Mouse (Mus musculus) forebrain, postnatal 0 days (tissue): ENCODE data around the gene Cacna2d1. TPM values are rescaled to one million over a fixed set of nuclear protein-coding genes. Genes with fewer than 3 reads are reported as not detected.

Experiments
- ATAC-seq: fragments of 200-750 bp; cut with Nextera tagmentation; 2 replicates; pipeline ENCODE4 v1.8.0; 2017; ENCODE audit warnings: mild to moderate bottlenecking, moderate library complexity
- DNase-seq: peaks from one replicate; pipeline ENCODE4 v3.0.0-alpha.2; 2015
- H3K27ac ChIP-seq: fragments of 300-500 bp; sonication (generic); 2 replicates; pipeline ENCODE4 v1.5.1; 2014; ENCODE audit warnings: low read depth, mild to moderate bottlenecking, antibody characterized with exemption, low read length, moderate library complexity, mixed read lengths
- H3K27me3 ChIP-seq: fragments of 300-500 bp; sonication (generic); 2 replicates; pipeline ENCODE4 v1.6.1; 2014; ENCODE audit warnings: mild to moderate bottlenecking, low read length, mixed read lengths; ENCODE audit not compliant: insufficient read depth
- H3K36me3 ChIP-seq: fragments of 300-500 bp; sonication (generic); 2 replicates; pipeline ENCODE4 v1.6.1; 2014; ENCODE audit warnings: mild to moderate bottlenecking, moderate library complexity; ENCODE audit not compliant: insufficient read depth
- H3K4me1 ChIP-seq: fragments of 300-500 bp; sonication (generic); 2 replicates; pipeline ENCODE4 v1.6.1; 2014; ENCODE audit warnings: antibody characterized with exemption; ENCODE audit not compliant: insufficient read depth
- H3K4me2 ChIP-seq: fragments of 300-500 bp; sonication (generic); 2 replicates; pipeline ENCODE4 v1.6.1; 2014; ENCODE audit warnings: low read depth, mild to moderate bottlenecking, moderate library complexity
- H3K4me3 ChIP-seq: fragments of 300-500 bp; sonication (generic); 2 replicates; pipeline ENCODE4 v1.5.1; 2014; ENCODE audit warnings: low read depth, low read length, mixed read lengths
- H3K9ac ChIP-seq: fragments of 300-500 bp; sonication (generic); 2 replicates; pipeline ENCODE4 v1.6.1; 2014; ENCODE audit warnings: mild to moderate bottlenecking
- H3K9me3 ChIP-seq: fragments of 300-500 bp; sonication (generic); 2 replicates; pipeline ENCODE4 v1.6.1; 2016; ENCODE audit warnings: low read length
- CTCF ChIP-seq: sonication (generic); IDR thresholded peaks from 2 replicates; pipeline ENCODE4 v1.5.1; 2016; ENCODE audit warnings: antibody characterized with exemption, control low read depth, low read depth
- WGBS: fragments of 180-500 bp; shearing (Covaris S2); extraction: QIAGEN DNeasy Blood & Tissue Kit; methylation state at CpG from one replicate; pipeline ENCODE4 v1.1.7; 2014; 5-methylcytosine and 5-hydroxymethylcytosine counted together
- polyA plus RNA-seq: library from polyadenylated mRNA; unstranded; fragments of >200 nt; fragmentation: Nextera tagmentation; extraction: Ambion mirVana; gene quantifications from 2 replicates; pipeline ENCODE4 v1.2.1, GENCODE M21; 2015
- total RNA-seq: library from RNA; depleted of rRNA; stranded (reverse); fragments of >200 nt; gene quantifications from 2 replicates; pipeline ENCODE4 v1.2.3, GENCODE M21; 2014; rRNA removed

The Cacna2d1 gene
- total and polyA plus RNA-seq, 2 experiments from 2014 or later: 28.5 to 80.4 TPM

GRCm38 (mm10) chr5:16410011-16410410 is 475.5 kb downstream of the Cacna2d1 start:
- WGBS: 67% methylated on average over 8 of the region's 8 CpGs
- no peaks in the 10 kb centered on the region for H3K36me3 ChIP-seq
- no peak for ATAC-seq
- H3K27ac ChIP-seq: no peak overlapping the region
- no peak for DNase-seq
- TF ChIP-seq CTCF: no peak
- no peak overlapping the region for H3K9ac ChIP-seq
- no peak overlapping the region for H3K4me2 ChIP-seq
- no peak overlapping the region for H3K4me3 ChIP-seq
- no peaks in the 10 kb centered on the region for H3K4me1 ChIP-seq
- H3K9me3 ChIP-seq: no peaks in the 10 kb centered on the region
- no peaks in the 10 kb centered on the region for H3K27me3 ChIP-seq

GRCm38 (mm10) chr5:16414693-16415092 is 480.2 kb downstream of the Cacna2d1 start:
- no peak for DNase-seq
- Histone ChIP-seq H3K4me3 (no peak overlapping the region), H3K9me3 (no peaks in the 10 kb centered on the region), H3K27ac (no peak overlapping the region), H3K4me2 (no peak overlapping the region), H3K27me3 (no peaks in the 10 kb centered on the region), H3K9ac (no peak overlapping the region), H3K36me3 (no peaks in the 10 kb centered on the region), H3K4me1 (no peaks in the 10 kb centered on the region)
- TF ChIP-seq CTCF: no peak
- no peak for ATAC-seq

GRCm38 (mm10) chr5:16417996-16418395 is 483.5 kb downstream of the Cacna2d1 start:
- Histone ChIP-seq H3K36me3 (no peaks in the 10 kb centered on the region), H3K4me1 (no peaks in the 10 kb centered on the region), H3K4me2 (no peak overlapping the region), H3K27ac (no peak overlapping the region), H3K9me3 (no peaks in the 10 kb centered on the region), H3K4me3 (no peak overlapping the region), H3K27me3 (no peaks in the 10 kb centered on the region), H3K9ac (no peak overlapping the region)
- TF ChIP-seq CTCF: no peak
- no peak for ATAC-seq
- WGBS: 82% methylated on average over 1 of the region's 1 CpGs
- DNase-seq: no peak

GRCm38 (mm10) chr5:16418504-16418903 is 484.0 kb downstream of the Cacna2d1 start:
- no peak for DNase-seq
- Histone ChIP-seq H3K9ac (no peak overlapping the region), H3K27me3 (no peaks in the 10 kb centered on the region), H3K4me3 (no peak overlapping the region), H3K4me2 (no peak overlapping the region), H3K4me1 (no peaks in the 10 kb centered on the region), H3K27ac (no peak overlapping the region), H3K9me3 (no peaks in the 10 kb centered on the region), H3K36me3 (no peaks in the 10 kb centered on the region)
- no peak for ATAC-seq
- no peak for TF ChIP-seq CTCF
- 79% methylated on average over 3 of the region's 3 CpGs for WGBS

Other genes starting within 250 kb of the Cacna2d1 start
- gene Speer4c, start 220.4 kb upstream of the Cacna2d1 start, total RNA-seq: not detected in 2 replicates
- not detected in 2 replicates for gene Speer4c, start 220.4 kb upstream of the Cacna2d1 start, polyA plus RNA-seq